Mouse (Mus musculus): ENCODE data around the gene Fbxo34. TPM values are rescaled to one million over a fixed set of nuclear protein-coding genes. Genes with fewer than 3 reads are reported as not detected.

The Fbxo34 gene
- polyA plus RNA-seq, 1 experiment from 2014 or later: 26.5 TPM

GRCm38 (mm10) chr14:47438947-47439346 lies 11.3 kb upstream of the Fbxo34 start:
- no peak for ATAC-seq (ENCODE audit: insufficient number of reproducible peaks, insufficient read depth, low FRiP score, low TSS enrichment)
- 65% methylated on average over 3 of the region's 3 CpGs for WGBS

GRCm38 (mm10) chr14:47444907-47445306 lies 5.3 kb upstream of the Fbxo34 start:
- H3K4me1 ChIP-seq: no peaks in the 10 kb centered on the region
- no peak overlapping the region for H3K9ac ChIP-seq
- no peak overlapping the region for H3K4me2 ChIP-seq (replicated peaks)
- no peak for ATAC-seq (ENCODE audit: insufficient number of reproducible peaks, insufficient read depth, low FRiP score, low TSS enrichment)
- 43% methylated on average over 2 of the region's 2 CpGs for WGBS
- no peak overlapping the region for H3K4me3 ChIP-seq
- 0 out of 2 replicates have a peak, but pooled peaks cover 6% of the 10 kb centered on the region for H3K9me3 ChIP-seq
- H3K36me3 ChIP-seq: no peaks in the 10 kb centered on the region
- H3K27ac ChIP-seq: no peak overlapping the region
- no peaks in the 10 kb centered on the region for H3K27me3 ChIP-seq

More at GRCm38 (mm10) chr14:47438947-47439346, 11.3 kb upstream of the Fbxo34 start:
- no peak overlapping the region for H3K4me2 ChIP-seq (replicated peaks)
- no peaks in the 10 kb centered on the region for H3K4me1 ChIP-seq
- H3K36me3 ChIP-seq: no peaks in the 10 kb centered on the region
- H3K27me3 ChIP-seq: no peaks in the 10 kb centered on the region
- 0 out of 2 replicates have a peak, but pooled peaks cover 7% of the 10 kb centered on the region for H3K9me3 ChIP-seq
- H3K27ac ChIP-seq: no peak overlapping the region
- no peak overlapping the region for H3K4me3 ChIP-seq
- no peak overlapping the region for H3K9ac ChIP-seq

GRCm38 (mm10) chr14:47445331-47446095 lies 4.7 kb upstream of the Fbxo34 start:
- 61% methylated on average over 9 of the region's 9 CpGs for whole genome bisulfite sequencing
- Histone ChIP-seq H3K4me3 (no peak overlapping the region), H3K9me3 (no peaks in the 10 kb centered on the region), H3K36me3 (no peaks in the 10 kb centered on the region), H3K4me2 (replicated peaks) (no peak overlapping the region), H3K4me1 (no peaks in the 10 kb centered on the region), H3K27me3 (no peaks in the 10 kb centered on the region), H3K9ac (no peak overlapping the region), H3K27ac (no peak overlapping the region)
- ATAC-seq (ENCODE audit: insufficient number of reproducible peaks, insufficient read depth, low FRiP score, low TSS enrichment): no peak

DNA sequence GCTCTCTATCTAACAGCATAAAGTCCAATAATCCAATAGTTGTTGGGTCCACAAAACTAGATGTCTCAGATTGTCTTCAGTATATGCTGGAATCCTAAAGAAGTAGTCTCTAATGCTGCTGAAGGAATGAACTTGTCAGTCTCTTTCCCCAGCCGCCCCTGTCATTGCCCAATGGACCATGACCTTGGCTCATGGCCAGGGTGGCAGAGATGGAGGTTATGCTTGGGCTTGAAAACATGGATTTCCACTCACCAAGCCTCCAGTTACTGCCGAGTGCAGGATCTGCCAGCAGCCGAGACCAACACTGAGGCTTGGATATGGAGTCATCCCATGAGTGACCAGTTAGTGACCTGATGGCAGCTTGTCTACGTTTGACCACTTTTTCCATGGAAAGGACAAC lies 9.3 kb downstream of the Fbxo34 start:
- Histone ChIP-seq H3K4me3 (no peak overlapping the region), H3K27ac (no peak overlapping the region), H3K4me1 (no peaks in the 10 kb centered on the region), H3K27me3 (no peaks in the 10 kb centered on the region), H3K36me3 (no peaks in the 10 kb centered on the region), H3K9me3 (no peaks in the 10 kb centered on the region), H3K4me2 (replicated peaks) (no peak overlapping the region), H3K9ac (no peak overlapping the region)
- 77% methylated on average over 4 of the region's 4 CpGs for WGBS
- no peak for ATAC-seq (ENCODE audit: insufficient number of reproducible peaks, insufficient read depth, low FRiP score, low TSS enrichment)

GRCm38 (mm10) chr14:47461997-47462396 lies 11.8 kb downstream of the Fbxo34 start:
- H3K27ac ChIP-seq: no peak overlapping the region
- H3K9ac ChIP-seq: no peak overlapping the region
- no peak for ATAC-seq (ENCODE audit: insufficient number of reproducible peaks, insufficient read depth, low FRiP score, low TSS enrichment)
- no peaks in the 10 kb centered on the region for H3K4me1 ChIP-seq
- no peak overlapping the region for H3K4me2 ChIP-seq (replicated peaks)
- no peak overlapping the region for H3K4me3 ChIP-seq
- 83% methylated on average over 8 of the region's 8 CpGs for WGBS
- no peaks in the 10 kb centered on the region for H3K27me3 ChIP-seq
- H3K36me3 ChIP-seq: no peaks in the 10 kb centered on the region
- no peaks in the 10 kb centered on the region for H3K9me3 ChIP-seq

DNA sequence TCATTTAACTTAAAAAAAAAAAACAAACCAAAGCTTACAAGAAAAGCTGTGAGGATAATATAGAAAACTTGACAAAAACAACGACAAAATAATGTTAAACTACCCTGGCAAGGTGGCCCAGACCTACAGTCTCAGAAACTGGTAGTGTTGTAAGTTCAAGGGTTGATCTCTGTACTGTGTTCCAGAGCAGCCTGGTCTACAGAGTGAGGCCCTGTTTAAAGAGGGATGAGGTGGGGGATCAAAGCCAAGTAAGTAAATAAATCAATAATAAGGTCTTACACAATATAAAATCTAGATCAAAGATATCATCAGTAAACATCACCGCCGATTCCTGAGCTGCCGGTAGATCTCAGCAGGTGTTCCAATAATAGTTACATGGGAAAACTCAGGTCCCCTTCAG lies 12.2 kb downstream of the Fbxo34 start:
- no peaks in the 10 kb centered on the region for H3K4me1 ChIP-seq
- H3K9me3 ChIP-seq: no peaks in the 10 kb centered on the region
- H3K27ac ChIP-seq: no peak overlapping the region
- H3K36me3 ChIP-seq: no peaks in the 10 kb centered on the region
- WGBS: 85% methylated on average over 4 of the region's 4 CpGs
- H3K4me2 ChIP-seq (replicated peaks): no peak overlapping the region
- H3K9ac ChIP-seq: no peak overlapping the region
- ATAC-seq (ENCODE audit: insufficient number of reproducible peaks, insufficient read depth, low FRiP score, low TSS enrichment): no peak
- no peak overlapping the region for H3K4me3 ChIP-seq
- H3K27me3 ChIP-seq: no peaks in the 10 kb centered on the region

- H3K9me3 ChIP-seq: no peaks in the 10 kb centered on the region
- H3K4me1 ChIP-seq: no peaks in the 10 kb centered on the region
- 81% methylated on average over 9 of the region's 9 CpGs for WGBS
- no peaks in the 10 kb centered on the region for H3K27me3 ChIP-seq
- ATAC-seq (ENCODE audit: insufficient number of reproducible peaks, insufficient read depth, low FRiP score, low TSS enrichment): no peak
- no peak overlapping the region for H3K9ac ChIP-seq
- H3K4me2 ChIP-seq (replicated peaks): no peak overlapping the region
- H3K36me3 ChIP-seq: no peaks in the 10 kb centered on the region
- H3K4me3 ChIP-seq: no peak overlapping the region
- H3K27ac ChIP-seq: no peak overlapping the region
Observed at GRCm38 (mm10) chr14:47462877-47463460, 12.7 kb downstream of the Fbxo34 start.

- H3K27me3 ChIP-seq: no peaks in the 10 kb centered on the region
- no peak overlapping the region for H3K9ac ChIP-seq
- H3K4me2 ChIP-seq (replicated peaks): no peak overlapping the region
- H3K36me3 ChIP-seq: no peaks in the 10 kb centered on the region
- H3K9me3 ChIP-seq: no peaks in the 10 kb centered on the region
- ATAC-seq (ENCODE audit: insufficient number of reproducible peaks, insufficient read depth, low FRiP score, low TSS enrichment): no peak
- WGBS: 84% methylated on average over 10 of the region's 10 CpGs
- H3K4me3 ChIP-seq: no peak overlapping the region
- no peak overlapping the region for H3K27ac ChIP-seq
- H3K4me1 ChIP-seq: no peaks in the 10 kb centered on the region
Observed at GRCm38 (mm10) chr14:47464426-47464825, 14.2 kb downstream of the Fbxo34 start.

GRCm38 (mm10) chr14:47465468-47466175 lies 15.4 kb downstream of the Fbxo34 start:
- Histone ChIP-seq H3K27ac (no peak overlapping the region), H3K27me3 (no peaks in the 10 kb centered on the region), H3K4me3 (no peak overlapping the region), H3K4me2 (replicated peaks) (no peak overlapping the region), H3K36me3 (no peaks in the 10 kb centered on the region), H3K9ac (no peak overlapping the region), H3K9me3 (no peaks in the 10 kb centered on the region), H3K4me1 (no peaks in the 10 kb centered on the region)
- ATAC-seq (ENCODE audit: insufficient number of reproducible peaks, insufficient read depth, low FRiP score, low TSS enrichment): no peak
- 51% methylated on average over 7 of the region's 7 CpGs for WGBS

GRCm38 (mm10) chr14:47472359-47472742 lies 22.1 kb downstream of the Fbxo34 start:
- under 1% methylated on average over 35 of the region's 40 CpGs for WGBS
- ATAC-seq (ENCODE audit: insufficient number of reproducible peaks, insufficient read depth, low FRiP score, low TSS enrichment): peak; percentile 94
- peak overlapping the region; percentile 77 for H3K4me3 ChIP-seq
- peaks cover 12% of the 10 kb centered on the region for H3K4me1 ChIP-seq
- H3K27me3 ChIP-seq: no peaks in the 10 kb centered on the region
- H3K9ac ChIP-seq: peak overlapping the region; percentile 89
- H3K36me3 ChIP-seq: no peaks in the 10 kb centered on the region
- H3K9me3 ChIP-seq: no peaks in the 10 kb centered on the region
- peak overlapping the region; percentile 85 for H3K27ac ChIP-seq
- peak overlapping the region; percentile 53 for H3K4me2 ChIP-seq (replicated peaks)

DNA sequence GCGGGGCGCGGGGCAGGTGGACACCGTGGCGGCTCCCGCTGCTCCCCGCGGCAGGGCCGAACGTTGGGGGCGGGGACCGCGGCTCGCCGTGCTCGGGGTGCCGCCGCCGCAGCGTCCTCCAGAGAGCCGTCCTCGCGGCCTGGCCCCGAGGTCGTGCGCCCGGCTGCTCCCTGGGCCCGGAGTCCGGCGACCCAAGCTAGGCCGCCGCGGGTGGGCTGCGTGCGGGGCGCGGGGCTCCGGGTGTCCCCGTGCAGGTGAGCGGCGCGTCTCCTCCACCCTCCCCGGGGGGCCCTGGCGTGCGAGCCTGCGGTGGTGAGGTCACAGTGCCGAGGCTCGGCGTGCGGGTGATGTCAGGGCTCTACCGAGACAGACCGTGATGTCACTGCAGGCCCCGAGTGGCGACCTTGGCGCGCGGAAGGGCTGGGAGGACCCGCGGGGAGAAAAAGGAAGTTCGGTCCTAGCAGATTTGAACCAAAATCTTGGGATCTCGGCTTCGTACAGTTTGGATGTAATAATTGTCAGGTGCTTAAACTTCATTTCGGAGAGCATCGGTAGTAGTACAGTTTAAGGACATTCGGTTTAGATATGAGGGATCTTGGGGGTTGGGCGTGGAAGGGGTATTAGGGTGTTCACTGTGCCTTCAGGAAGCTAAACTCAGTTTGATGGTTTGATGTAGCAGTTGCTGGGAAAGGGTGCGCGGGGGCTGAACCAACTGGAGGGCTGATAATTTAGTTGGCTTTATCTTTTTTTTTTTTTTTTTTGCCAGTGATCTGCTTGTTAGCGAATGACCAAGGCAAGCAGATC lies 22.7 kb downstream of the Fbxo34 start:
- peaks cover 12% of the 10 kb centered on the region for H3K4me1 ChIP-seq
- H3K9ac ChIP-seq: peak overlapping the region; percentile 89
- 4% methylated on average over 42 of the region's 69 CpGs for WGBS
- no peaks in the 10 kb centered on the region for H3K27me3 ChIP-seq
- no peaks in the 10 kb centered on the region for H3K9me3 ChIP-seq
- H3K27ac ChIP-seq: peak overlapping the region; percentile 85
- H3K4me2 ChIP-seq (replicated peaks): peak overlapping the region; percentile 53
- ATAC-seq (ENCODE audit: insufficient number of reproducible peaks, insufficient read depth, low FRiP score, low TSS enrichment): peak; percentile 47
- no peaks in the 10 kb centered on the region for H3K36me3 ChIP-seq
- peak overlapping the region; percentile 77 for H3K4me3 ChIP-seq

Data from embryonic facial prominence, embryonic 12.5 days (tissue).